Mouse (Mus musculus) intestine, embryonic 16.5 days (tissue): Measurements from ENCODE around the gene Tmc3. TPM values are rescaled to one million over a fixed set of nuclear protein-coding genes. Genes with fewer than 3 reads are reported as not detected.

ENCODE experiments used
- ATAC-seq: fragments of 200-750 bp; cut with Nextera tagmentation; 2 replicates; pipeline ENCODE4 v1.8.0; 2017; ENCODE audit warnings: moderate TSS enrichment, moderate library complexity
- H3K27ac ChIP-seq: fragments of 300-500 bp; sonication (generic); 2 replicates; pipeline ENCODE4 v1.5.1; 2014; ENCODE audit warnings: mild to moderate bottlenecking, low read length
- H3K27me3 ChIP-seq: fragments of 300-500 bp; sonication (generic); replicated peaks from 2 replicates; pipeline ENCODE4 v1.6.1; 2014; ENCODE audit warnings: low read length, control low read depth, mixed read lengths; ENCODE audit not compliant: control insufficient read depth, insufficient read depth
- H3K36me3 ChIP-seq: fragments of 300-500 bp; sonication (generic); 2 replicates; pipeline ENCODE4 v1.6.1; 2014; ENCODE audit warnings: low read length, control low read depth; ENCODE audit not compliant: control insufficient read depth, insufficient read depth
- H3K4me1 ChIP-seq: fragments of 300-500 bp; sonication (generic); 2 replicates; pipeline ENCODE4 v1.6.1; 2014; ENCODE audit warnings: low read length, control low read depth, mixed read lengths; ENCODE audit not compliant: control insufficient read depth, insufficient read depth
- H3K4me2 ChIP-seq: fragments of 300-500 bp; sonication (generic); 2 replicates; pipeline ENCODE4 v1.6.1; 2014; ENCODE audit warnings: low read depth, low read length, control low read depth
- H3K4me3 ChIP-seq: fragments of 300-500 bp; sonication (generic); 2 replicates; pipeline ENCODE4 v1.5.1; 2014; ENCODE audit warnings: mild to moderate bottlenecking, low read length
- H3K9ac ChIP-seq: fragments of 300-500 bp; sonication (generic); 2 replicates; pipeline ENCODE4 v1.6.1; 2014; ENCODE audit warnings: low read depth, low read length
- H3K9me3 ChIP-seq: fragments of 300-500 bp; sonication (generic); 2 replicates; pipeline ENCODE4 v1.6.1; 2016; ENCODE audit warnings: low read length, control low read depth; ENCODE audit not compliant: control insufficient read depth
- WGBS: fragments of 180-500 bp; shearing (Covaris S2); extraction: QIAGEN DNeasy Blood & Tissue Kit; methylation state at CpG from one replicate; pipeline ENCODE4 v1.1.7; 2014; 5-methylcytosine and 5-hydroxymethylcytosine counted together
- polyA plus RNA-seq: library from polyadenylated mRNA; unstranded; fragments of >200 nt; fragmentation: Nextera tagmentation; extraction: Ambion mirVana; gene quantifications from 2 replicates; pipeline ENCODE4 v1.2.1, GENCODE M21; 2015

Tmc3 gene
- polyA plus RNA-seq, 1 experiment from 2014 or later = 1.5 TPM

- Histone ChIP-seq H3K27ac (no peak overlapping the region), H3K4me2 (no peak overlapping the region), H3K36me3 (peaks cover 14% of the 10 kb centered on the region), H3K27me3 (no peaks in the 10 kb centered on the region), H3K4me3 (no peak overlapping the region), H3K4me1 (peaks cover 4% of the 10 kb centered on the region), H3K9me3 (no peaks in the 10 kb centered on the region), H3K9ac (no peak overlapping the region)
- 77% methylated on average over 6 of the region's 6 CpGs for WGBS
- ATAC-seq = no peak
These were observed 58.9 kb downstream of the Tmc3 start for GRCm38 (mm10) chr7:83643581-83643980.

GRCm38 (mm10) chr7:83644761-83645160 is 60.0 kb downstream of the Tmc3 start:
- no peak overlapping the region for H3K4me2 ChIP-seq
- peaks cover 14% of the 10 kb centered on the region for H3K36me3 ChIP-seq
- no peak overlapping the region for H3K4me3 ChIP-seq
- no peaks in the 10 kb centered on the region for H3K27me3 ChIP-seq
- WGBS = 81% methylated on average over 2 of the region's 2 CpGs
- no peaks in the 10 kb centered on the region for H3K9me3 ChIP-seq
- no peak overlapping the region for H3K9ac ChIP-seq
- H3K27ac ChIP-seq = no peak overlapping the region
- no peaks in the 10 kb centered on the region for H3K4me1 ChIP-seq
- no peak for ATAC-seq

DNA sequence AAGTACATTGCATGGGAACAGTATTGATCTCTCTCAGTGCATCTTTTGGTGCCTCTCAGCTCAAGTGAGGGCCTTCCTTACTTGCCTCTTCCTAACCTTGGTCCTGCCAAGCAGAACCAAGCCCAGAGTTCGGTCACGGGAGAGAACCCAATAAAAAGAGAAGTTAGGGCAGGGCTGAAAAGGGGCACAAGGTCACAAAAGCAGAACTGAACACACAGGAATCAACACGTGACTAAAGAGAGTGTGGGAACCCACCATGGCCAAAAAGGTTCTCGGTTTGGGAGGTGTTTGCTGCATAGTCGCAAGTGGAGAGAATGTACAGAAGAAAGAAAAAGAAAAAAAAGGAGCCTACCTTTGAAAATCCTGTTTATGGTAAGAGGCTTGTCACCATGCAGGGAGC is 60.7 kb downstream of the Tmc3 start:
- Histone ChIP-seq H3K36me3 (peaks cover 14% of the 10 kb centered on the region), H3K9ac (no peak overlapping the region), H3K27ac (no peak overlapping the region), H3K9me3 (no peaks in the 10 kb centered on the region), H3K4me2 (no peak overlapping the region), H3K27me3 (no peaks in the 10 kb centered on the region), H3K4me1 (no peaks in the 10 kb centered on the region), H3K4me3 (no peak overlapping the region)
- whole genome bisulfite sequencing = 75% methylated on average over 5 of the region's 5 CpGs
- ATAC-seq = no peak

DNA sequence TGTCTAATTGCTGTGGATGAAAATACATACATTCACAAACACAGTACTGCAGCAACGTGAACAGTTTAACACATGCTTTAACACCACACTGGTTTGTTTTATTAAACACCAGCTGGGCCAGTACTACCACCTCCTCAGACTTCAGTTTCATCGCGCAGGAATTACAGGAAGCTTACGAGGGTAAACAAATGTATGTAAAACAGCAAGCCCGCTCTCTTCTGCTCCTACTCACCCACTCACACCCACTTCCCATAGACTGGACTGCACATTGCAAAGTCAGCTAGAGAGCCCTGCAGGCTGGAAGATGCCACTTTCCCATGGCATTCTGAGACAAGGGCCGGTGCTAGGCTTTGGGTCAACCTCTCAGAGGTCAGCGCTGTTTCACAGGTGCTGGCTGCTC is 64.1 kb downstream of the Tmc3 start:
- Histone ChIP-seq H3K4me2 (no peak overlapping the region), H3K27ac (no peak overlapping the region), H3K9ac (no peak overlapping the region), H3K4me1 (peaks cover 2% of the 10 kb centered on the region; the same call in 1 of the 2 replicates), H3K27me3 (no peaks in the 10 kb centered on the region), H3K36me3 (0 out of 2 replicates have a peak, but pooled peaks cover 5% of the 10 kb centered on the region), H3K4me3 (no peak overlapping the region), H3K9me3 (no peaks in the 10 kb centered on the region)
- WGBS = 59% methylated on average over 7 of the region's 7 CpGs
- no peak for ATAC-seq

DNA sequence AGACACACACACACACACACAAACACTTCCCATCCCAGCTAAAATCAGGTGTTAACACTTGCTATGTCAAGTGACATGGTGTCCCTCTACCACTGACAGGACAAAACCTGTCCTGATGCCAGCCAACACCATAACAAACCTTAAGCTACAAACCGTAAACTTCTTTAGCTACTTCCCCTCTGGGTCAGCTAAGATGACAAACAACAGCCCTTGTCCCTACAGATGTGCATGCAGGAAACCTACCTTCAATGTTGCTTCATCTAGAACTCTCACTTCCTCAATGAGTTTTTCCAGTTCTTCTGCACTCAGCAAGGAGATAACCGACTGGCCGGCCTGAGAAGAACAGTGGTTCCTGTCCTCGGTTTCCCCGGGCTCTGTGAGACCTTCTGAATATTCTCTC is 65.9 kb downstream of the Tmc3 start:
- Histone ChIP-seq H3K9me3 (no peaks in the 10 kb centered on the region), H3K4me3 (no peak overlapping the region), H3K4me1 (peaks cover 7% of the 10 kb centered on the region; the same call in 1 of the 2 replicates), H3K4me2 (no peak overlapping the region), H3K36me3 (no peaks in the 10 kb centered on the region), H3K27ac (no peak overlapping the region), H3K27me3 (no peaks in the 10 kb centered on the region), H3K9ac (no peak overlapping the region)
- ATAC-seq = no peak
- 88% methylated on average over 5 of the region's 5 CpGs for WGBS

- Histone ChIP-seq H3K9ac (no peak overlapping the region), H3K36me3 (no peaks in the 10 kb centered on the region), H3K4me1 (peaks cover 7% of the 10 kb centered on the region; the same call in 1 of the 2 replicates), H3K27ac (no peak overlapping the region), H3K9me3 (no peaks in the 10 kb centered on the region), H3K4me3 (no peak overlapping the region), H3K27me3 (no peaks in the 10 kb centered on the region), H3K4me2 (no peak overlapping the region)
- 83% methylated on average over 5 of the region's 5 CpGs for WGBS
- no peak for ATAC-seq
These were observed 67.8 kb downstream of the Tmc3 start for GRCm38 (mm10) chr7:83652498-83652897.

DNA sequence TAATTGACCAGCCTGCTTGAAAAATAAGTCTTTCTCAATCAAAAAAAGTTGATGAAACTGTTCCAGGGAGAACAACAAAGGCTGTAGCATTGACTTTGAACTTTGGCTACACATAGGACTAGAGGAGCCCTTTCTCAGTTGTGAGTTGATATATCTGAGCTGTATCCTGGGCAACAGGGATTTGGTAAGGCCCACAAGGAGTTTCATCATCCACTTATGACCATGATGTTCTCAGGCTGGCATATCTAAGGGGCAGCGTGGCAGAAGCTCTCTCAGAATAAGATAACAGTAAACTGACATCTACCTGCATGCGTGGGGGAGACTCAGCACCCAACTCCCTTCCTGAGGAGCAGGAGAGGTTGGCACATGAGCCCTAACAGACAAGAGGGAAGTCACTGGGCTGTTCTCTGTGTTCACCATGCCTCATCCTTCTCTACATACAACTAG is 68.9 kb downstream of the Tmc3 start:
- ATAC-seq = peak; percentile 49
- H3K36me3 ChIP-seq = no peaks in the 10 kb centered on the region
- WGBS = 81% methylated on average over 2 of the region's 2 CpGs
- H3K4me2 ChIP-seq = no peak overlapping the region
- H3K4me1 ChIP-seq = peaks cover 7% of the 10 kb centered on the region; the same call in 1 of the 2 replicates
- no peak overlapping the region for H3K4me3 ChIP-seq
- H3K27ac ChIP-seq = no peak overlapping the region; the same call in 1 of the 2 replicates
- H3K9me3 ChIP-seq = no peaks in the 10 kb centered on the region
- no peak overlapping the region for H3K9ac ChIP-seq
- H3K27me3 ChIP-seq = no peaks in the 10 kb centered on the region

GRCm38 (mm10) chr7:83654196-83654595 is 69.5 kb downstream of the Tmc3 start:
- no peak overlapping the region for H3K4me2 ChIP-seq
- no peak overlapping the region for H3K4me3 ChIP-seq
- H3K36me3 ChIP-seq = no peaks in the 10 kb centered on the region
- 65% methylated on average over 2 of the region's 2 CpGs for WGBS
- H3K9ac ChIP-seq = no peak overlapping the region
- peaks cover 13% of the 10 kb centered on the region; the same call in 1 of the 2 replicates for H3K4me1 ChIP-seq
- peak; percentile 85 for ATAC-seq
- H3K27ac ChIP-seq = peak overlapping the region; percentile 0; the same call in 1 of the 2 replicates
- no peaks in the 10 kb centered on the region for H3K9me3 ChIP-seq
- H3K27me3 ChIP-seq = no peaks in the 10 kb centered on the region

GRCm38 (mm10) chr7:83654938-83655630 is 70.4 kb downstream of the Tmc3 start:
- H3K27me3 ChIP-seq = no peaks in the 10 kb centered on the region
- 55% methylated on average over 5 of the region's 5 CpGs for WGBS
- H3K4me3 ChIP-seq = peak overlapping the region; percentile 8
- no peaks in the 10 kb centered on the region; the same call in 1 of the 2 replicates for H3K9me3 ChIP-seq
- no peak overlapping the region for H3K4me2 ChIP-seq
- H3K9ac ChIP-seq = 0 out of 2 replicates have a peak overlapping the region, but pooled peaks have one; percentile 2
- H3K4me1 ChIP-seq = peaks cover 15% of the 10 kb centered on the region; the same call in 1 of the 2 replicates
- no peak for ATAC-seq
- H3K36me3 ChIP-seq = no peaks in the 10 kb centered on the region
- peak overlapping the region; percentile 44; the same call in 1 of the 2 replicates for H3K27ac ChIP-seq
